Comparison of ENCODE assay signal across 8 mouse cellular contexts in genomic region chr12:84219121-84219561, GRCm38 (mm10). TPM values are rescaled to one million over a fixed set of nuclear protein-coding genes. Genes with fewer than 3 reads are reported as not detected.
DNase-seq lines count a peak whose midpoint lies in the region; ATAC-seq lines count a peak whose summit lies in the region.

No protein-coding gene starts in this region.

- H3K4me3 ChIP-seq in embryonic facial prominence, embryonic 11.5 days (ENCODE audit: low read depth, low read length) = peak overlapping the region; percentile 74
- H3K4me3 ChIP-seq in hindbrain, embryonic 12.5 days = peak overlapping the region; percentile 83

- no peak for ATAC-seq in embryonic facial prominence, embryonic 11.5 days (replicated peaks; ENCODE audit: insufficient number of reproducible peaks, low FRiP score, low TSS enrichment, low read depth)
- ATAC-seq in hindbrain, embryonic 12.5 days (ENCODE audit: low FRiP score) = no peak

- H3K36me3 ChIP-seq in embryonic facial prominence, embryonic 11.5 days (replicated peaks; ENCODE audit: control insufficient read depth, insufficient read depth, low read depth, low read length) = no peaks in the 10 kb centered on the region
- H3K36me3 ChIP-seq in hindbrain, embryonic 12.5 days = no peaks in the 10 kb centered on the region

- peak overlapping the region; percentile 86 for H3K9ac ChIP-seq in embryonic facial prominence, embryonic 11.5 days (replicated peaks; ENCODE audit: low read length)
- H3K9ac ChIP-seq in hindbrain, embryonic 12.5 days = peak overlapping the region; percentile 82

- no peaks in the 10 kb centered on the region; the same call in 1 of the 2 replicates for H3K4me1 ChIP-seq in embryonic facial prominence, embryonic 11.5 days (ENCODE audit: control insufficient read depth, insufficient read depth, low read length)
- H3K4me1 ChIP-seq in hindbrain, embryonic 12.5 days = peaks cover 50% of the 10 kb centered on the region

- peak overlapping the region; percentile 15; the same call in 1 of the 2 replicates for H3K27ac ChIP-seq in embryonic facial prominence, embryonic 11.5 days (replicated peaks; ENCODE audit: low read depth, low read length)
- H3K27ac ChIP-seq in hindbrain, embryonic 12.5 days = peak overlapping the region; percentile 82

- WGBS in embryonic facial prominence, embryonic 11.5 days = 5% methylated on average over 14 of the region's 14 CpGs
- WGBS in hindbrain, embryonic 12.5 days = 6% methylated on average over 14 of the region's 14 CpGs

- peak; percentile 20 to 28 for DNase-seq in left cerebral cortex, postnatal 36 days (ENCODE audit: low spot score in 2 of 2)
- no peak for DNase-seq in left cerebral cortex, postnatal 4 days
- DNase-seq in embryonic facial prominence, embryonic 11.5 days (ENCODE audit: low spot score) = no peak
- peak; percentile 30 for DNase-seq in lung, postnatal 10 days
- DNase-seq in T-cell, adult 2 months (ENCODE audit: low spot score) = no peak
- DNase-seq in urinary bladder, postnatal 36 days (ENCODE audit: low spot score in 2 of 2) = no peak
- DNase-seq in ovary, postnatal 10 days (ENCODE audit: low spot score) = no peak

- H3K27me3 ChIP-seq in embryonic facial prominence, embryonic 11.5 days (ENCODE audit: control insufficient read depth, insufficient read depth, low read length) = no peaks in the 10 kb centered on the region
- no peaks in the 10 kb centered on the region for H3K27me3 ChIP-seq in hindbrain, embryonic 12.5 days

- H3K9me3 ChIP-seq in embryonic facial prominence, embryonic 11.5 days (replicated peaks; ENCODE audit: control insufficient read depth, low read length) = no peaks in the 10 kb centered on the region
- H3K9me3 ChIP-seq in hindbrain, embryonic 12.5 days (replicated peaks) = no peaks in the 10 kb centered on the region

- H3K4me2 ChIP-seq in embryonic facial prominence, embryonic 11.5 days (ENCODE audit: low read depth, low read length) = peak overlapping the region; percentile 41
- H3K4me2 ChIP-seq in hindbrain, embryonic 12.5 days (replicated peaks) = peak overlapping the region; percentile 95

- intact Hi-C loops in left cerebral cortex, postnatal 36 days (cut with DNase I) = loop anchor here (5.0 kb wide), 1 partner anchor 42 kb away; no protein-coding TSS in a partner anchor
- intact Hi-C loops in left cerebral cortex, postnatal 4 days (cut with DNase I) = no loop called here

RNA-seq across cellular contexts. Expression of gene Elmsan1, which starts 0.5 kb away (rescaled TPM):
- 10 to 100 TPM; 17.2 to 18.5 TPM for total RNA-seq in left cerebral cortex, postnatal 36 days (2021)
- 10 to 100 TPM; 12.9 to 14.9 TPM for total RNA-seq in left cerebral cortex, postnatal 4 days (2021)
- 3.6 and 4.1 TPM in 2 replicates for polyA plus RNA-seq in embryonic facial prominence, embryonic 11.5 days (2014; fragmentation: Nextera tagmentation; extraction: Ambion mirVana)
- polyA plus RNA-seq in hindbrain, embryonic 12.5 days (2016; fragmentation: Nextera tagmentation; extraction: Ambion mirVana) = 7.2 and 8.0 TPM in 2 replicates

Comparison
In these comparisons a context has a peak if more than half of its experiments do, and no peak if none do; other contexts are left out.
1. DNase-seq: peak in left cerebral cortex, postnatal 36 days (2 of 2) and lung, postnatal 10 days (single experiment); none in left cerebral cortex, postnatal 4 days (single experiment), embryonic facial prominence, embryonic 11.5 days (single experiment), T-cell, adult 2 months (single experiment), urinary bladder, postnatal 36 days (0 of 2) and ovary, postnatal 10 days (single experiment).